Comparison of ENCODE assay signal across 11 mouse cellular contexts in the genomic region with DNA sequence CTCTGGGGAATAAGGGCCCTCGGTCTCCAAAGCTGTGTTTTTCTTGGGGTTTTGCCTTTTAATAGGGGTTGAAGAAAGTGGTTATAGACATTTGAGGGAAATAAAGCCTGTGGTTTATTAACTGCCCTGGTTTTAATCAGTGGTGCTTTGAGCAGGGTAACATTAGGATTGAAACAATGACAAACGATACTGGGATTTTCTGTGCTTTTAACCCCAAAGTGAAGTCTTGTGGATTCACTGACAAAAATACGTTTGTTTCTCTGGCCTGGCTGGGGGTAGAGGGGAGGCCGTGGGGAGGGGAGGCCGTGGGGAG.
A peak's percentile ranks its signal among the peaks of the same experiment; 100 is the strongest.
DNase-seq lines count a peak whose midpoint lies in the region; ATAC-seq and TF ChIP-seq lines count a peak whose summit lies in the region.
"Had no signal": no experiment of that assay in that cellular context is flagged by ENCODE, and none has a peak within 500 bp of the region (broad histone marks: within the 10 kb centered on the region; RNA-seq: fewer than 3 reads in every experiment).

No protein-coding gene starts in this region.

- DNase-seq in heart, adult 2 months, result peak in 1 of 2 experiments; percentile 6
- no peak for DNase-seq in heart, postnatal 36 days
- DNase-seq in kidney, adult 18-20 months, result no peak
- DNase-seq in left cerebral cortex, adult 8-10 months (ENCODE audit: low spot score in 2 of 2), result no peak
- no peak for DNase-seq in layer of hippocampus, postnatal 10 days (ENCODE audit: low spot score in 2 of 2)
- DNase-seq: right cerebral cortex, postnatal 4 days had no signal

- 38% methylated on average over 5 of the region's 5 CpGs for WGBS in heart, adult 2 months
- WGBS in kidney, embryonic 14.5 days, result 26% methylated on average over 5 of the region's 5 CpGs
- 7% methylated on average over 5 of the region's 5 CpGs for WGBS in embryonic facial prominence, embryonic 15.5 days
- 5% methylated on average over 5 of the region's 5 CpGs for WGBS in limb, embryonic 15.5 days

- no peak for TF ChIP-seq POLR2A in heart, adult 2 months (IDR thresholded peaks at IDR 0.05; ENCODE audit: insufficient read depth, low read depth, low read length)

- no peaks in the 10 kb centered on the region for H3K27me3 ChIP-seq in heart, adult 2 months (ENCODE audit: control insufficient read depth, insufficient read depth, low read length)
- H3K27me3 ChIP-seq in kidney, embryonic 14.5 days (ENCODE audit: control insufficient read depth, insufficient read depth, low read length), result no peaks in the 10 kb centered on the region
- no peaks in the 10 kb centered on the region for H3K27me3 ChIP-seq in embryonic facial prominence, embryonic 15.5 days
- H3K27me3 ChIP-seq in limb, embryonic 15.5 days, result no peaks in the 10 kb centered on the region
- H3K27me3 ChIP-seq: forebrain, embryonic 12.5 days had no signal

- no peaks in the 10 kb centered on the region for H3K79me2 ChIP-seq in heart, adult 2 months (replicated peaks; ENCODE audit: control insufficient read depth, insufficient read depth, low read length)

- TF ChIP-seq CTCF in heart, adult 2 months (IDR thresholded peaks at IDR 0.05), result no peak

- no peak overlapping the region for H3K9ac ChIP-seq in heart, adult 2 months (ENCODE audit: low read depth, low read length)
- H3K9ac ChIP-seq in kidney, embryonic 14.5 days (ENCODE audit: low read depth, low read length), result no peak overlapping the region
- H3K9ac ChIP-seq in embryonic facial prominence, embryonic 15.5 days, result no peak overlapping the region
- H3K9ac ChIP-seq in limb, embryonic 15.5 days, result no peak overlapping the region
- H3K9ac ChIP-seq: forebrain, embryonic 12.5 days had no signal

- H3K9me3 ChIP-seq in kidney, embryonic 14.5 days (ENCODE audit: control insufficient read depth, low read length), result no peaks in the 10 kb centered on the region
- no peaks in the 10 kb centered on the region for H3K9me3 ChIP-seq in embryonic facial prominence, embryonic 15.5 days (replicated peaks)
- no peaks in the 10 kb centered on the region for H3K9me3 ChIP-seq in limb, embryonic 15.5 days
- H3K9me3 ChIP-seq: forebrain, embryonic 12.5 days had no signal

- ATAC-seq in kidney, embryonic 14.5 days (ENCODE audit: low FRiP score, low TSS enrichment), result no peak
- peak; percentile 37; the same call in 1 of the 2 replicates for ATAC-seq in embryonic facial prominence, embryonic 15.5 days (ENCODE audit: insufficient number of reproducible peaks, low FRiP score, low TSS enrichment, low read depth)
- ATAC-seq in limb, embryonic 15.5 days (ENCODE audit: insufficient number of reproducible peaks, low FRiP score, low TSS enrichment, low read depth), result no peak; the same call in 1 of the 2 replicates
- ATAC-seq: inflammation-experienced regulatory T-cells, adult 6 months had no signal

- H3K4me2 ChIP-seq in kidney, embryonic 14.5 days (replicated peaks; ENCODE audit: low read depth, low read length), result no peak overlapping the region
- H3K4me2 ChIP-seq in embryonic facial prominence, embryonic 15.5 days (replicated peaks), result no peak overlapping the region
- no peak overlapping the region for H3K4me2 ChIP-seq in limb, embryonic 15.5 days
- H3K4me2 ChIP-seq: forebrain, embryonic 12.5 days had no signal

- peaks cover 2% of the 10 kb centered on the region for H3K4me1 ChIP-seq in heart, adult 2 months (ENCODE audit: control insufficient read depth, insufficient read depth, low read length)
- peaks cover 12% of the 10 kb centered on the region for H3K4me1 ChIP-seq in kidney, embryonic 14.5 days (ENCODE audit: control insufficient read depth, insufficient read depth, low read length)
- peaks cover 39% of the 10 kb centered on the region for H3K4me1 ChIP-seq in embryonic facial prominence, embryonic 15.5 days
- peaks cover 46% of the 10 kb centered on the region for H3K4me1 ChIP-seq in limb, embryonic 15.5 days

- H3K4me3 ChIP-seq in heart, adult 2 months, result no peak overlapping the region
- H3K4me3 ChIP-seq in kidney, embryonic 14.5 days (ENCODE audit: low read length), result no peak overlapping the region
- H3K4me3 ChIP-seq in embryonic facial prominence, embryonic 15.5 days (replicated peaks), result no peak overlapping the region
- H3K4me3 ChIP-seq in limb, embryonic 15.5 days, result no peak overlapping the region
- H3K4me3 ChIP-seq: forebrain, embryonic 12.5 days had no signal

- H3K27ac ChIP-seq in heart, adult 2 months, result peak overlapping the region; percentile 61
- H3K27ac ChIP-seq in kidney, embryonic 14.5 days (ENCODE audit: low read depth, low read length), result peak overlapping the region; percentile 55; the same call in 1 of the 2 replicates
- peak overlapping the region; percentile 91 for H3K27ac ChIP-seq in embryonic facial prominence, embryonic 15.5 days (replicated peaks)
- H3K27ac ChIP-seq in limb, embryonic 15.5 days, result peak overlapping the region; percentile 90

- peaks cover 2% of the 10 kb centered on the region; the same call in 1 of the 2 replicates for H3K36me3 ChIP-seq in heart, adult 2 months (ENCODE audit: control insufficient read depth, insufficient read depth, low read length)
- H3K36me3 ChIP-seq in kidney, embryonic 14.5 days (ENCODE audit: control insufficient read depth, insufficient read depth, low read length), result no peaks in the 10 kb centered on the region
- H3K36me3 ChIP-seq in embryonic facial prominence, embryonic 15.5 days, result no peaks in the 10 kb centered on the region
- no peaks in the 10 kb centered on the region for H3K36me3 ChIP-seq in limb, embryonic 15.5 days
- H3K36me3 ChIP-seq: forebrain, embryonic 12.5 days had no signal

- no peak for TF ChIP-seq EP300 in heart, adult 2 months (IDR thresholded peaks at IDR 0.05; ENCODE audit: insufficient read depth, low read depth, low read length)

- intact Hi-C loops in heart, adult 2 months (cut with DNase I), result no loop called here
- intact Hi-C loops in heart, postnatal 36 days (cut with DNase I), result no loop called here
